Mouse (Mus musculus) midbrain, postnatal 0 days (tissue): Measurements from ENCODE around the gene Phyh. TPM values are rescaled to one million over a fixed set of nuclear protein-coding genes. Genes with fewer than 3 reads are reported as not detected.

Source experiments
- ATAC-seq: fragments of 200-750 bp; cut with Nextera tagmentation; 2 replicates; pipeline ENCODE4 v1.8.0; 2017; ENCODE audit warnings: moderate number of reproducible peaks, mild to moderate bottlenecking, moderate TSS enrichment, moderate library complexity; ENCODE audit not compliant: low FRiP score
- DNase-seq: peaks from one replicate; pipeline ENCODE4 v3.0.0-alpha.2; 2015; ENCODE audit warnings: low spot score
- H3K27ac ChIP-seq: fragments of 300-500 bp; sonication (generic); 2 replicates; pipeline ENCODE4 v1.5.1; 2014; ENCODE audit warnings: low read depth, mild to moderate bottlenecking, low read length, mixed read lengths
- H3K27me3 ChIP-seq: fragments of 300-500 bp; sonication (generic); 2 replicates; pipeline ENCODE4 v1.6.1; 2014; ENCODE audit warnings: low read length, control low read depth, mixed read lengths; ENCODE audit not compliant: insufficient read depth
- H3K36me3 ChIP-seq: fragments of 300-500 bp; sonication (generic); 2 replicates; pipeline ENCODE4 v1.6.1; 2014; ENCODE audit warnings: low read length, control low read depth, mixed read lengths; ENCODE audit not compliant: insufficient read depth
- H3K4me1 ChIP-seq: fragments of 300-500 bp; sonication (generic); 2 replicates; pipeline ENCODE4 v1.6.1; 2014; ENCODE audit warnings: mild to moderate bottlenecking, control low read depth, antibody characterized with exemption, low read length, mixed read lengths; ENCODE audit not compliant: insufficient read depth
- H3K4me2 ChIP-seq: fragments of 300-500 bp; sonication (generic); 2 replicates; pipeline ENCODE4 v1.6.1; 2014; ENCODE audit warnings: low read depth, mild to moderate bottlenecking, low read length, mixed read lengths; ENCODE audit not compliant: poor library complexity, severe bottlenecking
- H3K4me3 ChIP-seq: fragments of 300-500 bp; sonication (generic); 2 replicates; pipeline ENCODE4 v1.5.1; 2014; ENCODE audit warnings: low read depth, mild to moderate bottlenecking, low read length, moderate library complexity
- H3K9ac ChIP-seq: fragments of 300-500 bp; sonication (generic); replicated peaks from 2 replicates; pipeline ENCODE4 v1.6.1; 2014; ENCODE audit warnings: mild to moderate bottlenecking, low read length, moderate library complexity, mixed read lengths; ENCODE audit not compliant: poor library complexity, severe bottlenecking
- H3K9me3 ChIP-seq: fragments of 300-500 bp; sonication (generic); 2 replicates; pipeline ENCODE4 v1.6.1; 2016; ENCODE audit warnings: low read length, control low read depth
- CTCF ChIP-seq: IDR thresholded peaks from 2 replicates; pipeline ENCODE4 v1.5.1; 2016; ENCODE audit warnings: antibody characterized with exemption, mild to moderate bottlenecking
- WGBS: fragments of 180-500 bp; shearing (Covaris S2); extraction: QIAGEN DNeasy Blood & Tissue Kit; methylation state at CpG from one replicate; pipeline ENCODE4 v1.1.7; 2014; 5-methylcytosine and 5-hydroxymethylcytosine counted together
- polyA plus RNA-seq: library from polyadenylated mRNA; unstranded; fragments of >200 nt; fragmentation: Nextera tagmentation; extraction: Ambion mirVana; gene quantifications from 2 replicates; pipeline ENCODE4 v1.2.1, GENCODE M21; 2015
- total RNA-seq: library from RNA; depleted of rRNA; stranded (reverse); fragments of >200 nt; gene quantifications from 2 replicates; pipeline ENCODE4 v1.2.3, GENCODE M21; 2014

Gene Phyh
- total and polyA plus RNA-seq, 2 experiments from 2014 or later, result 64.9 to 108 TPM

DNA sequence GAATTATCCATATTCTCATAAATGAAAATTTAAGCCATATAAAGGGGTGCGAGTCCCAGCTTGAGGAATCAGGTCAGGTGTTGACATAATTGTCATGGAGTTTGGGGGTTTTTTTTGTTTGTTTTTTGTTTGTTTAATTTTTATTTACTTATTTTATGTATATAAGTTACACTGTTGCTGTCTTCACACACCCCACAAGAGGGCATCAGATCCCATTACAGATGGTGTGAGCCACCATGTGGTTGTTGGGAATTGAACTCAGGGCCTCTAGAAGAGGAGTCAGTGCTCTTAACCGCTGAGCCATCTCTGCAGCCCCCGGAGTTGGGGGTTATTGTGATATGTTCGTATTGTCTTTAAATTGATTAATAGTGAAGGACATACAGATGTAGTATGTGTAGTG lies 21.8 kb upstream of the Phyh start:
- Histone ChIP-seq H3K4me3 (no peak overlapping the region), H3K27me3 (no peaks in the 10 kb centered on the region), H3K9me3 (no peaks in the 10 kb centered on the region), H3K36me3 (peaks cover 46% of the 10 kb centered on the region), H3K4me2 (no peak overlapping the region), H3K9ac (no peak overlapping the region), H3K27ac (no peak overlapping the region), H3K4me1 (no peaks in the 10 kb centered on the region)
- peak; percentile 34 for TF ChIP-seq CTCF
- WGBS, result 95% methylated on average over 4 of the region's 4 CpGs
- ATAC-seq (no peak), DNase-seq (no peak)

DNA sequence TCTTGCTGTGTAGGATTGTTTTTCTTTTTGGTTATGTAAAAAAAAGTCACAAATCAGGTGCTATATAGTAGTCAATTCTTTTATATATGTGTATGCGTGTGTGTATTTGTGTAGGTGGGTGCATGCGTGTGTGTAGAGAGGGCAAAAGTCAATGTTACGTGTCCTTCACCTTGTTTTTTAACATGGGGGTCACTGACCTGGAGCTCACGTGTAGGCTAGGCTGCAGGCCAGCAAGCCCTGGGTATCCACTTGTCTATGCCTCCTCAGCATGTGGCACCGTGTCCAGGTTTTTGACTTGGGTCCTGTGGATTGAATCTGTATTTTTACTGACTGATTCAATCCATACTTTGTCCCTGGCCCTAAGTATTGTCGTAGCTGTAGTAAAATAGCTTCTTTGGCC lies 18.2 kb upstream of the Phyh start:
- no peak for DNase-seq
- H3K4me3 ChIP-seq, result no peak overlapping the region
- H3K4me2 ChIP-seq, result no peak overlapping the region
- WGBS, result 95% methylated on average over 6 of the region's 6 CpGs
- H3K36me3 ChIP-seq, result peaks cover 44% of the 10 kb centered on the region
- TF ChIP-seq CTCF, result no peak
- H3K27me3 ChIP-seq, result no peaks in the 10 kb centered on the region
- ATAC-seq, result no peak
- no peaks in the 10 kb centered on the region for H3K9me3 ChIP-seq
- H3K4me1 ChIP-seq, result no peaks in the 10 kb centered on the region
- no peak overlapping the region for H3K27ac ChIP-seq
- no peak overlapping the region for H3K9ac ChIP-seq

DNA sequence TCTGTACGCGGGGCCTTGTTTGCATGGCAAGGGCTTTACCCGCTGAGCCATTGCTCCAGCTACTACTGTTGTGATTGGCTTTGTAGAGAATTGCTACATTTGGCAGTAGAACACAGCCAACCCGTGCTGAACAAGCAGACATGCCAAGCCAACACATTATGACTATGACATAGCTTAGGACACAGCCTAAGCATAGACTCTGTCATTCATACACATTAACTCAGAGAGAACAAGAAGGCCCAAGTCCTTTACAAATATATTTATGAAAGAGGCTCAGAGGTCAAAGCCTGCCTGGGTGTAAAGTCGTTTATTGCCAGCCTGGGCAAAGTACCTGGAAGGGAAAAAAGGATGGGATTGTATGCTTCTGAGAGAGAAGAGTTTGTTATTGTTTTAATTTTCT lies 16.5 kb upstream of the Phyh start:
- WGBS, result 92% methylated on average over 5 of the region's 5 CpGs
- Histone ChIP-seq H3K27me3 (no peaks in the 10 kb centered on the region), H3K27ac (no peak overlapping the region), H3K4me1 (no peaks in the 10 kb centered on the region), H3K9me3 (no peaks in the 10 kb centered on the region), H3K4me3 (no peak overlapping the region), H3K9ac (no peak overlapping the region), H3K4me2 (no peak overlapping the region), H3K36me3 (peaks cover 53% of the 10 kb centered on the region)
- DNase-seq (no peak), ATAC-seq (no peak)
- TF ChIP-seq CTCF, result no peak

- WGBS, result 83% methylated on average over 6 of the region's 6 CpGs
- peaks cover 29% of the 10 kb centered on the region for H3K36me3 ChIP-seq
Measured at GRCm38 (mm10) chr2:4907120-4907519, 11.7 kb upstream of the Phyh start.

GRCm38 (mm10) chr2:4907916-4908315 lies 10.9 kb upstream of the Phyh start:
- Histone ChIP-seq H3K9ac (no peak overlapping the region), H3K4me1 (no peaks in the 10 kb centered on the region), H3K4me3 (no peak overlapping the region), H3K27ac (no peak overlapping the region), H3K4me2 (no peak overlapping the region), H3K27me3 (no peaks in the 10 kb centered on the region), H3K9me3 (no peaks in the 10 kb centered on the region), H3K36me3 (peaks cover 29% of the 10 kb centered on the region)
- ATAC-seq (no peak), DNase-seq (no peak)
- 92% methylated on average over 7 of the region's 7 CpGs for WGBS
- TF ChIP-seq CTCF, result no peak

More at GRCm38 (mm10) chr2:4907120-4907519, 11.7 kb upstream of the Phyh start:
- no peak overlapping the region for H3K9ac ChIP-seq
- ATAC-seq, result no peak
- no peak overlapping the region for H3K27ac ChIP-seq
- no peaks in the 10 kb centered on the region for H3K27me3 ChIP-seq
- no peak overlapping the region for H3K4me2 ChIP-seq
- no peak for TF ChIP-seq CTCF
- no peaks in the 10 kb centered on the region for H3K4me1 ChIP-seq
- no peaks in the 10 kb centered on the region for H3K9me3 ChIP-seq
- H3K4me3 ChIP-seq, result no peak overlapping the region
- DNase-seq, result no peak

DNA sequence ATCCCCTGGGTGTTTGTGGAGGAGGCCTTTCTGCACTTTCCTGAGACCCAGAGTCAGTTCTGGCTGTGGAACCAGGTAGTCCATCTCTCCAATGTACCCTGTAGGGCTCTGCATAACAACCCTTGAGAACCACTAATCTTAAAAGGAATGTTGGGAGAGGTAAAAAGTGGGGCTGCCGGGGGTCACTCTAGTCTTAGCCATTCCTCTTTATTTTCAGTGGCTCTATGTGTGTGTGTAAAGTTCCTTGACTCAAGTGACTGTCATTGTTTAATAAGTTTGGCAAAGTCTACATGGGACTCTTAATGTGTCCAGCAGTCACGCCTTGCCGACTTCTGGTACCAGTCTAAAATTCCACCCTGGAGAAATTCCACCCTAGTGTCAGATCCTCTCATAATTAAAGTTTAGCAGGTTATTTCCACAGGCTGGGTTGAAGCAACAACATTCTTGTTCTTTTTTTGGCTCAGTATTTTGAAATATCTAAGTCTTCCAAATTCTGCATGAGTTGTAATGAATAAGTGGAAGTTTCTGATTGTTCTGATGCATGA lies 10.0 kb upstream of the Phyh start:
- H3K27ac ChIP-seq, result no peak overlapping the region
- no peak overlapping the region for H3K4me2 ChIP-seq
- 94% methylated on average over 3 of the region's 3 CpGs for WGBS
- H3K4me3 ChIP-seq, result no peak overlapping the region
- H3K9me3 ChIP-seq, result no peaks in the 10 kb centered on the region
- TF ChIP-seq CTCF, result no peak
- DNase-seq, result no peak
- no peak for ATAC-seq
- H3K4me1 ChIP-seq, result no peaks in the 10 kb centered on the region
- no peak overlapping the region for H3K9ac ChIP-seq
- H3K36me3 ChIP-seq, result peaks cover 29% of the 10 kb centered on the region
- no peaks in the 10 kb centered on the region for H3K27me3 ChIP-seq
